Mouse (Mus musculus) heart, adult 18-20 months (tissue): ENCODE measurements at regions not wholly inside any gene's neighbourhood (a gene's known extent, or its start where the extent isn't known, plus 50 kb on each side); places are given as distances from the start of the nearest gene placed in this dataset.
A peak's percentile ranks its signal among the peaks of the same experiment; 100 is the strongest.

Source experiments
- DNase-seq, 2 experiments: peaks; one replicate each; pipeline ENCODE4 v3.0.0; 2021 to 2022; ENCODE audit warnings: mixed read lengths in 1 of 2

GRCm38 (mm10) chr8:53956148-53956547 is 121.3 kb upstream of the Vegfc start:
- no peak for DNase-seq

GRCm38 (mm10) chr8:53958548-53958947 is 118.9 kb upstream of the Vegfc start:
- DNase-seq: no peak

- no peak for DNase-seq
Measured at GRCm38 (mm10) chr8:53962993-53963392, 114.4 kb upstream of the Vegfc start.

- DNase-seq: no peak
Measured at GRCm38 (mm10) chr8:53984296-53984695, 93.1 kb upstream of the Vegfc start.

- no peak for DNase-seq
Measured at GRCm38 (mm10) chr8:53985685-53986084, 91.7 kb upstream of the Vegfc start.

- DNase-seq: no peak
Measured at GRCm38 (mm10) chr8:53994208-53994607, 83.2 kb upstream of the Vegfc start.

GRCm38 (mm10) chr8:53997461-53997860 is 79.9 kb upstream of the Vegfc start:
- peak in 1 of 2 experiments; percentile 5 for DNase-seq

- no peak for DNase-seq
Measured at GRCm38 (mm10) chr8:54002948-54003347, 74.5 kb upstream of the Vegfc start.

GRCm38 (mm10) chr8:54014096-54014495 is 63.3 kb upstream of the Vegfc start:
- no peak for DNase-seq

GRCm38 (mm10) chr8:54018535-54019165 is 58.8 kb upstream of the Vegfc start:
- no peak for DNase-seq
